Mouse (Mus musculus): ENCODE measurements around the gene Tnnt2.
A peak's percentile ranks its signal among the peaks of the same experiment; 100 is the strongest.

The Tnnt2 gene

GRCm38 (mm10) chr1:135855344-135855687 is 19.2 kb downstream of the Tnnt2 start:
- no peak for DNase-seq (ENCODE audit: low spot score)

- DNase-seq (ENCODE audit: low spot score), result no peak
These were observed 19.9 kb downstream of the Tnnt2 start for GRCm38 (mm10) chr1:135856070-135856469.

GRCm38 (mm10) chr1:135857137-135857775 is 21.1 kb downstream of the Tnnt2 start:
- no peak for DNase-seq (ENCODE audit: low spot score)

GRCm38 (mm10) chr1:135858533-135858932 is 22.4 kb downstream of the Tnnt2 start:
- no peak for DNase-seq (ENCODE audit: low spot score)

GRCm38 (mm10) chr1:135861091-135861490 is 24.9 kb downstream of the Tnnt2 start:
- DNase-seq (ENCODE audit: low spot score), result no peak

- no peak for DNase-seq (ENCODE audit: low spot score)
These were observed 25.9 kb downstream of the Tnnt2 start for GRCm38 (mm10) chr1:135861980-135862552.

GRCm38 (mm10) chr1:135862561-135862960 is 26.4 kb downstream of the Tnnt2 start:
- DNase-seq (ENCODE audit: low spot score), result no peak

GRCm38 (mm10) chr1:135863786-135864335 is 27.7 kb downstream of the Tnnt2 start:
- no peak for DNase-seq (ENCODE audit: low spot score)

- no peak for DNase-seq (ENCODE audit: low spot score)
These were observed 28.7 kb downstream of the Tnnt2 start for GRCm38 (mm10) chr1:135864830-135865229.

GRCm38 (mm10) chr1:135865518-135866194 is 29.5 kb downstream of the Tnnt2 start:
- peak; percentile 65 for DNase-seq (ENCODE audit: low spot score)

GRCm38 (mm10) chr1:135868570-135868969 is 32.4 kb downstream of the Tnnt2 start:
- DNase-seq (ENCODE audit: low spot score), result no peak

GRCm38 (mm10) chr1:135872991-135873390 is 36.8 kb downstream of the Tnnt2 start:
- DNase-seq (ENCODE audit: low spot score), result no peak

GRCm38 (mm10) chr1:135877248-135877647 is 41.1 kb downstream of the Tnnt2 start:
- no peak for DNase-seq (ENCODE audit: low spot score)

- peak; percentile 28 for DNase-seq (ENCODE audit: low spot score)
These were observed 46.4 kb downstream of the Tnnt2 start for GRCm38 (mm10) chr1:135882385-135883109.

GRCm38 (mm10) chr1:135889461-135890185 is 53.5 kb downstream of the Tnnt2 start:
- no peak for DNase-seq (ENCODE audit: low spot score)

GRCm38 (mm10) chr1:135891424-135892216 is 55.5 kb downstream of the Tnnt2 start:
- no peak for DNase-seq (ENCODE audit: low spot score)

- no peak for DNase-seq (ENCODE audit: low spot score)
These were observed 56.1 kb downstream of the Tnnt2 start for GRCm38 (mm10) chr1:135892233-135892632.

- no peak for DNase-seq (ENCODE audit: low spot score)
These were observed 56.6 kb downstream of the Tnnt2 start for GRCm38 (mm10) chr1:135892764-135893163.

GRCm38 (mm10) chr1:135893377-135893776 is 57.2 kb downstream of the Tnnt2 start:
- DNase-seq (ENCODE audit: low spot score), result no peak

- DNase-seq (ENCODE audit: low spot score), result peak; percentile 26
These were observed 59.2 kb downstream of the Tnnt2 start for GRCm38 (mm10) chr1:135895367-135895766.

- no peak for DNase-seq (ENCODE audit: low spot score)
These were observed 63.1 kb downstream of the Tnnt2 start for GRCm38 (mm10) chr1:135899295-135899694.

Measured in spleen, adult 12 weeks (tissue).